Comparison of ENCODE assay signal across 10 mouse cellular contexts in the genomic region with DNA sequence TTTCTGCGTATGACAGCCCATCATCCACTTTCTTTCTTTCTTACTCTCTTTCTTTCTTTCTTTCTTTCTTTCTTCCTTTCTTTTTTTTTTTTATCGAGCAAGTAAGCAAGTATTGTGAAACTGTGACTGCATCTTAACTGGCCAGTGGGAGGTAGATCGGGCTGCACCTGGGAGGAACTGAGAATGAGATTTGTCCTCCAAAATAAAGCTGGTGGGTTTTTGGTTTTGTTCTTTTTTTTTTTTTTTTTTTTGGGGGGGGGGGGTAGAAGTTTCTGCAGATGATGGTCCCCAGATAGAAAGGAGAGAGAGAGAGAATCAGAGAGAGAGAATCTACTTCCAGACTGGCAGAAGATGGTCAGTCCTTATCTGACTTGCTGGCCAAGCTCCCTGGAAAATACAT. TPM values are rescaled to one million over a fixed set of nuclear protein-coding genes. Genes with fewer than 3 reads are reported as not detected.
A peak's percentile ranks its signal among the peaks of the same experiment; 100 is the strongest.
DNase-seq lines count a peak whose midpoint lies in the region; ATAC-seq and TF ChIP-seq lines count a peak whose summit lies in the region.
"Had no signal": no experiment of that assay in that cellular context is flagged by ENCODE, and none has a peak within 500 bp of the region (broad histone marks: within the 10 kb centered on the region; RNA-seq: fewer than 3 reads in every experiment).

No protein-coding gene starts in this region.

- no peaks in the 10 kb centered on the region for H3K27me3 ChIP-seq in heart, embryonic 15.5 days
- no peaks in the 10 kb centered on the region for H3K27me3 ChIP-seq in testis, adult 2 months (ENCODE audit: control insufficient read depth, insufficient read depth, low read length)
- no peaks in the 10 kb centered on the region for H3K27me3 ChIP-seq in liver, embryonic 14.5 days (ENCODE audit: control insufficient read depth, insufficient read depth, low read length)

- peak overlapping the region; percentile 79; the same call in 1 of the 2 replicates for H3K4me2 ChIP-seq in heart, embryonic 15.5 days
- H3K4me2 ChIP-seq in liver, embryonic 14.5 days (ENCODE audit: low read depth) = peak overlapping the region; percentile 82

- TF ChIP-seq EP300 in liver, embryonic 14.5 days (IDR thresholded peaks at IDR 0.05; ENCODE audit: low read depth) = no peak

- TF ChIP-seq POLR2A in testis, adult 2 months (IDR thresholded peaks at IDR 0.05; ENCODE audit: control insufficient read depth, low read depth, low read length) = no peak

- no peaks in the 10 kb centered on the region for H3K9me3 ChIP-seq in heart, embryonic 15.5 days (replicated peaks)
- H3K9me3 ChIP-seq in liver, embryonic 14.5 days (ENCODE audit: control insufficient read depth, low read length) = no peaks in the 10 kb centered on the region

- H3K27ac ChIP-seq in heart, embryonic 15.5 days = peak overlapping the region; percentile 96
- no peak overlapping the region for H3K27ac ChIP-seq in testis, adult 2 months (ENCODE audit: control insufficient read depth, insufficient read depth, low read depth, low read length)
- H3K27ac ChIP-seq in liver, embryonic 14.5 days = no peak overlapping the region

- no peak overlapping the region for H3K9ac ChIP-seq in heart, embryonic 15.5 days
- no peak overlapping the region for H3K9ac ChIP-seq in liver, embryonic 14.5 days (replicated peaks)

- peak overlapping the region; percentile 94; the same call in 1 of the 2 replicates for H3K4me3 ChIP-seq in heart, embryonic 15.5 days
- H3K4me3 ChIP-seq in testis, adult 2 months (ENCODE audit: control insufficient read depth, low read depth, low read length) = peak overlapping the region; percentile 46; the same call in 1 of the 2 replicates
- H3K4me3 ChIP-seq in liver, embryonic 14.5 days (ENCODE audit: insufficient read depth in 1 of 2, low read depth in 2 of 2, low read length in 2 of 2) = no peak overlapping the region

- peaks cover 14% of the 10 kb centered on the region for H3K36me3 ChIP-seq in heart, embryonic 15.5 days
- H3K36me3 ChIP-seq in testis, adult 2 months (ENCODE audit: control insufficient read depth, insufficient read depth, low read length) = peaks cover 6% of the 10 kb centered on the region
- peaks cover 15% of the 10 kb centered on the region for H3K36me3 ChIP-seq in liver, embryonic 14.5 days (replicated peaks; ENCODE audit: control insufficient read depth, insufficient read depth, low read depth)

- no peak for DNase-seq in heart, postnatal 10 days
- DNase-seq in testis, postnatal 10 days (ENCODE audit: low spot score) = no peak
- DNase-seq in liver, embryonic 14.5 days (ENCODE audit: low read depth in 3 of 3, low spot score in 3 of 3) = no peak
- no peak for DNase-seq in cerebellum, postnatal 14 days
- DNase-seq in adrenal gland, adult 2 months = no peak
- DNase-seq in gastrocnemius, postnatal 14 days = no peak
- DNase-seq: adrenal gland, postnatal 14 days had no signal

- H3K4me1 ChIP-seq in heart, embryonic 15.5 days (replicated peaks) = peaks cover 31% of the 10 kb centered on the region
- no peaks in the 10 kb centered on the region for H3K4me1 ChIP-seq in testis, adult 2 months (ENCODE audit: control insufficient read depth, insufficient read depth, low read length)
- H3K4me1 ChIP-seq in liver, embryonic 14.5 days (replicated peaks; ENCODE audit: control insufficient read depth in 2 of 2, insufficient read depth in 2 of 2, low read length in 1 of 2) = peaks cover 17 to 21% of the 10 kb centered on the region in 2 experiments

- 74% methylated on average over 3 of the region's 3 CpGs for WGBS in heart, embryonic 15.5 days
- WGBS in liver, embryonic 14.5 days (ENCODE audit: insufficient replicate concordance) = 62% methylated on average over 3 of the region's 3 CpGs

- intact Hi-C loops in heart, postnatal 10 days (cut with DNase I) = loop anchor here (10.0 kb wide), 2 partner anchors 752 to 792 kb away; a partner anchor contains a TSS
- intact Hi-C loops in gastrocnemius, postnatal 14 days (cut with DNase I; ENCODE audit: low total_unique reads) = no loop called here

- TF ChIP-seq CTCF in testis, adult 2 months (IDR thresholded peaks at IDR 0.05; ENCODE audit: control insufficient read depth, insufficient read depth, insufficient replicate concordance, low read depth, low read length) = no peak
- no peak for TF ChIP-seq CTCF in liver, embryonic 14.5 days (IDR thresholded peaks at IDR 0.05; ENCODE audit: low read depth)

- ATAC-seq in heart, embryonic 15.5 days (replicated peaks; ENCODE audit: insufficient number of reproducible peaks, insufficient read depth, low FRiP score, low read depth) = no peak
- ATAC-seq in liver, embryonic 14.5 days (ENCODE audit: insufficient read depth) = no peak

RNA-seq across cellular contexts. Expression of a gene that starts 1.5 kb away (rescaled TPM):
- polyA plus RNA-seq in heart, embryonic 15.5 days (2015; fragmentation: Nextera tagmentation; extraction: Ambion mirVana) = 1.4 and 1.7 TPM in 2 replicates
- total RNA-seq in heart, postnatal 10 days (2021) = 1 to 10 TPM; 1.3 to 1.8 TPM
- polyA plus RNA-seq in testis, adult 2 months (2012; rRNA removed) = 30.1 and 32.0 TPM in 2 replicates
- 0.70 and 1.0 TPM in 2 replicates for polyA plus RNA-seq in liver, embryonic 14.5 days (2012; rRNA removed)
- 0.34 and 0.39 TPM in 2 replicates for polyA plus RNA-seq in liver, embryonic 14.5 days (2014; fragmentation: Nextera tagmentation; extraction: Ambion mirVana)
- total RNA-seq in adrenal gland, adult 2 months (2021) = 1 to 10 TPM; 1.6 to 2.5 TPM
- 1.0 and 1.5 TPM in 2 replicates for polyA plus RNA-seq in adrenal gland, adult 2 months (2012; rRNA removed)
- total RNA-seq in gastrocnemius, postnatal 14 days (2021) = 1 to 10 TPM; 1.6 to 1.7 TPM

RNA-seq across cellular contexts. Expression of a gene that starts 1.8 kb away (rescaled TPM):
- 398 and 406 TPM in 2 replicates for polyA plus RNA-seq in heart, embryonic 15.5 days (2015; fragmentation: Nextera tagmentation; extraction: Ambion mirVana)
- 100 to 1,000 TPM; 245 to 313 TPM for total RNA-seq in heart, postnatal 10 days (2021)
- polyA plus RNA-seq in testis, adult 2 months (2012; rRNA removed) = 107 and 172 TPM in 2 replicates
- polyA plus RNA-seq in liver, embryonic 14.5 days (2012; rRNA removed) = 62.3 and 140 TPM in 2 replicates
- polyA plus RNA-seq in liver, embryonic 14.5 days (2014; fragmentation: Nextera tagmentation; extraction: Ambion mirVana) = 214 and 222 TPM in 2 replicates
- total RNA-seq in adrenal gland, adult 2 months (2021) = 100 to 1,000 TPM; 691 to 855 TPM
- 9.6 and 15.2 TPM in 2 replicates for polyA plus RNA-seq in adrenal gland, adult 2 months (2012; rRNA removed)
- 100 to 1,000 TPM; 118 to 140 TPM for total RNA-seq in gastrocnemius, postnatal 14 days (2021)

RNA-seq across cellular contexts. Expression of a gene that starts 56.6 kb away (rescaled TPM):
- not detected in 2 replicates for polyA plus RNA-seq in heart, embryonic 15.5 days (2015; fragmentation: Nextera tagmentation; extraction: Ambion mirVana)
- 10 to 100 TPM; 11.8 to 16.2 TPM for total RNA-seq in heart, postnatal 10 days (2021)
- not detected in 2 replicates for polyA plus RNA-seq in testis, adult 2 months (2012; rRNA removed)
- not detected in 2 replicates for polyA plus RNA-seq in liver, embryonic 14.5 days (2012; rRNA removed)
- polyA plus RNA-seq in liver, embryonic 14.5 days (2014; fragmentation: Nextera tagmentation; extraction: Ambion mirVana) = not detected in 2 replicates
- total RNA-seq in adrenal gland, adult 2 months (2021) = 10 to 100 TPM; 20.1 to 23.6 TPM
- polyA plus RNA-seq in adrenal gland, adult 2 months (2012; rRNA removed) = not detected in 2 replicates
- 10 to 100 TPM; 12.2 to 18.4 TPM for total RNA-seq in gastrocnemius, postnatal 14 days (2021)
- polyA plus RNA-seq: lung, embryonic 16.5 days had no signal

Comparison
In these comparisons a context has a peak if more than half of its experiments do, and no peak if none do; other contexts are left out.
1. H3K4me3 ChIP-seq: peak in heart, embryonic 15.5 days (single experiment) and testis, adult 2 months (single experiment); none in liver, embryonic 14.5 days (0 of 2).
2. RNA of a gene that starts 1.5 kb away (polyA plus RNA-seq): 30.1 to 32.0 TPM in testis, adult 2 months; 1.0 to 1.5 TPM in adrenal gland, adult 2 months, 1.4 to 1.7 TPM in heart, embryonic 15.5 days and 0.34 to 1.0 TPM in liver, embryonic 14.5 days; every median in the first group is over 10 times any median in the second.